ENCODE assay signal across 1 mouse cellular context in genomic region chr16:91517020-91517419, GRCm38 (mm10).
A peak's percentile ranks its signal among the peaks of the same experiment; 100 is the strongest.
TF ChIP-seq lines count a peak whose summit lies in the region.

No protein-coding gene starts in this region.

TF ChIP-seq in MEL, 35 proteins besides CTCF, POLR2A, EP300 and RAD21:
- TF ChIP-seq RCOR1 (IDR thresholded peaks at IDR 0.05; ENCODE audit: low read depth, low read length) (no peak), MAZ (IDR thresholded peaks at IDR 0.05; ENCODE audit: low read depth, low read length) (no peak), TCF12 (IDR thresholded peaks at IDR 0.05; ENCODE audit: low read depth, low read length) (0 out of 2 replicates have a peak, but pooled peaks have one; percentile 5), GATA1 (IDR thresholded peaks at IDR 0.05; ENCODE audit: low read depth, low read length) (peak; percentile 48), SIN3A (IDR thresholded peaks at IDR 0.05; ENCODE audit: low read length) (0 out of 2 replicates have a peak, but pooled peaks have one; percentile 29), CHD2 (IDR thresholded peaks at IDR 0.05; ENCODE audit: low read length) (no peak), TAL1 (IDR thresholded peaks at IDR 0.05; ENCODE audit: low read length) (peak; percentile 16; the same call in 1 of the 2 replicates)
